Mouse (Mus musculus) MEL (cell line): Measurements from ENCODE around the gene Uvssa. TPM values are rescaled to one million over a fixed set of nuclear protein-coding genes. Genes with fewer than 3 reads are reported as not detected.
A peak's percentile ranks its signal among the peaks of the same experiment; 100 is the strongest.

ENCODE experiments used
- DNase-seq: peaks from one replicate; pipeline ENCODE4 v3.0.0; 2011; ENCODE audit warnings: low read depth, low spot score
- H3K27ac ChIP-seq: 2 replicates; pipeline ENCODE4 v1.5.1; 2012; ENCODE audit warnings: low read depth, mild to moderate bottlenecking, control low read depth, low read length, moderate library complexity; ENCODE audit not compliant: control insufficient read depth
- H3K27me3 ChIP-seq, 2 experiments: fragments of 150-350 bp in 1 of 2; sonication (generic) in 1 of 2; 2 replicates each; pipeline ENCODE4 v1.6.1; 2012; ENCODE audit warnings: low read length in 2 of 2, mild to moderate bottlenecking in 2 of 2, improper control_type of control experiment in 1 of 2, moderate library complexity in 1 of 2; ENCODE audit not compliant: insufficient read depth in 2 of 2, control insufficient read depth in 1 of 2
- H3K36me3 ChIP-seq, 2 experiments: 2 replicates each; pipeline ENCODE4 v1.6.1; 2012 to 2014; ENCODE audit warnings: low read length in 2 of 2, improper control_type of control experiment in 1 of 2, inconsistent platforms in 1 of 2, mild to moderate bottlenecking in 1 of 2; ENCODE audit not compliant: insufficient read depth in 2 of 2, control insufficient read depth in 1 of 2
- H3K4me1 ChIP-seq, 2 experiments: fragments of 150-350 bp in 1 of 2; sonication (generic) in 1 of 2; 2 replicates each; pipeline ENCODE4 v1.6.1; 2012; ENCODE audit warnings: low read length in 2 of 2, improper control_type of control experiment in 1 of 2, mild to moderate bottlenecking in 1 of 2; ENCODE audit not compliant: insufficient read depth in 2 of 2, control insufficient read depth in 1 of 2
- H3K4me3 ChIP-seq, 2 experiments: fragments of 150-350 bp in 1 of 2; sonication (generic) in 1 of 2; 2 replicates each; pipeline ENCODE4 v1.5.1; 2012; ENCODE audit warnings: low read depth in 2 of 2, low read length in 2 of 2, mild to moderate bottlenecking in 2 of 2, moderate library complexity in 2 of 2, control low read depth in 1 of 2, improper control_type of control experiment in 1 of 2; ENCODE audit not compliant: control insufficient read depth in 1 of 2, insufficient read depth in 1 of 2
- H3K79me2 ChIP-seq: 2 replicates; pipeline ENCODE4 v1.6.1; 2012; ENCODE audit warnings: mild to moderate bottlenecking, low read length, moderate library complexity; ENCODE audit not compliant: control insufficient read depth, poor library complexity, insufficient read depth
- H3K9ac ChIP-seq: 2 replicates; pipeline ENCODE4 v1.6.1; 2012; ENCODE audit warnings: low read depth, mild to moderate bottlenecking, control low read depth, low read length, moderate library complexity; ENCODE audit not compliant: control insufficient read depth, poor library complexity, severe bottlenecking
- H3K9me3 ChIP-seq: fragments of 150-350 bp; sonication (generic); replicated peaks from 2 replicates; pipeline ENCODE4 v1.6.1; 2012; ENCODE audit warnings: mild to moderate bottlenecking, low read length, improper control_type of control experiment, moderate library complexity; ENCODE audit not compliant: insufficient read depth
- CHD2 ChIP-seq: IDR thresholded peaks from 2 replicates; pipeline ENCODE4 v1.6.1; 2011; ENCODE audit warnings: low read length, improper control_type of control experiment
- CTCF ChIP-seq, 3 experiments: IDR thresholded peaks in 2 of 3; conservative IDR thresholded peaks in 1 of 3; 2 replicates each; pipeline ENCODE4 v1.5.1; 2011 to 2012; ENCODE audit warnings: low read length in 3 of 3, low read depth in 2 of 3, mild to moderate bottlenecking in 2 of 3, improper control_type of control experiment in 1 of 3, inconsistent platforms in 1 of 3, mixed read lengths in 1 of 3, moderate library complexity in 1 of 3; ENCODE audit not compliant: control insufficient read depth in 1 of 3, insufficient read depth in 1 of 3, poor library complexity in 1 of 3, severe bottlenecking in 1 of 3
- E2F4 ChIP-seq: IDR thresholded peaks from 2 replicates; pipeline ENCODE4 v1.6.1; 2011; ENCODE audit warnings: low read depth, low read length, improper control_type of control experiment, borderline replicate concordance
- GABPA ChIP-seq: IDR thresholded peaks from 2 replicates; pipeline ENCODE4 v1.6.1; 2012; ENCODE audit warnings: low read depth, mild to moderate bottlenecking, inconsistent platforms, low read length, improper control_type of control experiment, moderate library complexity
- GATA1 ChIP-seq: IDR thresholded peaks from 2 replicates; pipeline ENCODE4 v1.6.1; 2011; ENCODE audit warnings: low read depth, low read length, improper control_type of control experiment
- HCFC1 ChIP-seq: IDR thresholded peaks from 2 replicates; pipeline ENCODE4 v1.6.1; 2012; ENCODE audit warnings: low read depth, mild to moderate bottlenecking, inconsistent platforms, low read length, improper control_type of control experiment, moderate library complexity
- JUND ChIP-seq: IDR thresholded peaks from 2 replicates; pipeline ENCODE4 v1.6.1; 2011; ENCODE audit warnings: low read depth, mild to moderate bottlenecking, improper control_type of control experiment, low read length
- KAT2A ChIP-seq: conservative IDR thresholded peaks from 2 replicates; pipeline ENCODE4 v1.6.1; 2012; ENCODE audit warnings: low read depth, low read length, improper control_type of control experiment, inconsistent platforms
- MAFK ChIP-seq: IDR thresholded peaks from 2 replicates; pipeline ENCODE4 v1.6.1; 2011; ENCODE audit warnings: low read depth, mild to moderate bottlenecking, low read length, improper control_type of control experiment, borderline replicate concordance
- MAZ ChIP-seq: IDR thresholded peaks from 2 replicates; pipeline ENCODE4 v1.6.1; 2012; ENCODE audit warnings: low read depth, mild to moderate bottlenecking, inconsistent platforms, low read length, improper control_type of control experiment
- MXI1 ChIP-seq: IDR thresholded peaks from 2 replicates; pipeline ENCODE4 v1.6.1; 2011; ENCODE audit warnings: mild to moderate bottlenecking, low read depth, low read length, improper control_type of control experiment
- MYC ChIP-seq: IDR thresholded peaks from 2 replicates; pipeline ENCODE4 v1.6.1; 2011; ENCODE audit warnings: low read depth, mild to moderate bottlenecking, low read length, improper control_type of control experiment, moderate library complexity
- NRF1 ChIP-seq: IDR thresholded peaks from 2 replicates; pipeline ENCODE4 v1.6.1; 2014; ENCODE audit warnings: low read depth, mild to moderate bottlenecking, inconsistent platforms, low read length, improper control_type of control experiment, moderate library complexity; ENCODE audit not compliant: poor library complexity, insufficient read depth, severe bottlenecking
- RAD21 ChIP-seq: IDR thresholded peaks from 2 replicates; pipeline ENCODE4 v1.6.1; 2011; ENCODE audit warnings: mild to moderate bottlenecking, low read depth, low read length, improper control_type of control experiment
- RCOR1 ChIP-seq: IDR thresholded peaks from 2 replicates; pipeline ENCODE4 v1.6.1; 2012; ENCODE audit warnings: low read depth, mild to moderate bottlenecking, inconsistent platforms, low read length, improper control_type of control experiment
- SIN3A ChIP-seq: IDR thresholded peaks from 2 replicates; pipeline ENCODE4 v1.6.1; 2012; ENCODE audit warnings: low read length, improper control_type of control experiment, inconsistent platforms
- SMC3 ChIP-seq: IDR thresholded peaks from 2 replicates; pipeline ENCODE4 v1.6.1; 2011; ENCODE audit warnings: low read depth, low read length, improper control_type of control experiment
- TBP ChIP-seq: IDR thresholded peaks from 2 replicates; pipeline ENCODE4 v1.8.0; 2011; ENCODE audit warnings: low read depth, low read length, improper control_type of control experiment
- UBTF ChIP-seq: IDR thresholded peaks from 2 replicates; pipeline ENCODE4 v1.6.1; 2012; ENCODE audit warnings: low read depth, mild to moderate bottlenecking, inconsistent platforms, low read length, improper control_type of control experiment, moderate library complexity, borderline replicate concordance; ENCODE audit not compliant: insufficient read depth
- USF1 ChIP-seq: IDR thresholded peaks from 2 replicates; pipeline ENCODE4 v1.6.1; 2014; ENCODE audit warnings: low read depth, mild to moderate bottlenecking, inconsistent platforms, low read length, improper control_type of control experiment, moderate library complexity
- USF2 ChIP-seq, 2 experiments: IDR thresholded peaks; 2 replicates each; pipeline ENCODE4 v1.6.1; 2011 to 2012; ENCODE audit warnings: improper control_type of control experiment in 2 of 2, low read length in 2 of 2, borderline replicate concordance in 1 of 2, inconsistent platforms in 1 of 2, low read depth in 1 of 2, mild to moderate bottlenecking in 1 of 2; ENCODE audit not compliant: insufficient read depth in 1 of 2
- ZC3H11A ChIP-seq: IDR thresholded peaks from 2 replicates; pipeline ENCODE4 v1.6.1; 2012; ENCODE audit warnings: low read depth, mild to moderate bottlenecking, inconsistent platforms, low read length, improper control_type of control experiment
- ZKSCAN1 ChIP-seq: IDR thresholded peaks from 2 replicates; pipeline ENCODE4 v1.6.1; 2012; ENCODE audit warnings: low read depth, mild to moderate bottlenecking, inconsistent platforms, low read length, improper control_type of control experiment, moderate library complexity
- polyA plus RNA-seq, 2 experiments: library from polyadenylated mRNA; stranded (reverse) in 1 of 2; unstranded in 1 of 2; fragments of >175 nt in 1 of 2; fragments of >200 nt in 1 of 2; gene quantifications; 2 replicates each; pipeline versions ENCODE4 v1.2.1 to v1.2.4; 2012; ENCODE audit warnings: low replicate concordance in 2 of 2, low read depth in 1 of 2; ENCODE audit not compliant: insufficient read length in 2 of 2, insufficient read depth in 1 of 2, missing spikeins in 1 of 2
- total RNA-seq: library from RNA; depleted of rRNA; stranded (reverse); fragments of 300-350 nt; gene quantifications from 2 replicates; pipeline ENCODE4 v1.2.3, GENCODE M21; 2012

The Uvssa gene
- total and polyA plus RNA-seq, 3 experiments: 6.3 to 10.6 TPM; not detected in 1

DNA sequence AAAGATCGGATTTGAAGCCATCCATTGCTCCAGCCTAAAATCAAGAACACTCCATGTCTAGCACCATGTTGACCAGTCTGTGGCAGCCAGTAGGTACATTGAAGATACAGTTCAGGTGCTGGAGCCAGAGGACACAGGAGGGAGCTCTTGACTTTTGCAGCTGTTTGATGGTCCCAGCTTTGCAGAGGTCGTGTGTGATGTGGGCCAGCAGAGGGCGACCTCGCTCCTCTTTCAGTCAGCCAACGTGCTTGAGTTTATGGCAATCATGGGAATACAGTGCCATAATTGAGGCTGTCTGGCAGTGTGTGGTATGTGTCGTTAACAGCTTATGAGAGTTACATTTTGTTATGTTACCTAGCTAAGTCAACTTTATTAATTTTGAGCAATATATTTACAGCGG, 15.5 kb downstream of the Uvssa start:
- Histone ChIP-seq H3K4me1 (no peaks in the 10 kb centered on the region), H3K4me3 (no peak overlapping the region), H3K9ac (no peak overlapping the region), H3K27ac (no peak overlapping the region), H3K36me3 (no peaks in the 10 kb centered on the region; a peak in 1 of 4 replicates), H3K27me3 (no peaks in the 10 kb centered on the region), H3K9me3 (no peaks in the 10 kb centered on the region), H3K79me2 (no peaks in the 10 kb centered on the region)
- peak; percentile 85 for DNase-seq
- TF ChIP-seq UBTF: no peak
- TF ChIP-seq SIN3A: peak; percentile 36; the same call in 1 of the 2 replicates
- no peak for TF ChIP-seq E2F4
- peak; percentile 70; the same call in 1 of the 2 replicates for TF ChIP-seq MYC
- peak in 2 of 3 experiments; percentile 97 to 100 for TF ChIP-seq CTCF (IDR thresholded peaks at IDR 0.05 in 2 of 3, conservative IDR thresholded peaks at IDR 0.05 in 1 of 3; ENCODE audit: control insufficient read depth in 1 of 3, insufficient read depth in 1 of 3, low read depth in 2 of 3, low read length in 3 of 3, poor library complexity in 1 of 3, severe bottlenecking in 1 of 3)
- no peak for TF ChIP-seq ZKSCAN1
- no peak for TF ChIP-seq GABPA
- no peak for TF ChIP-seq JUND
- TF ChIP-seq ZC3H11A: peak; percentile 88
- peak; percentile 95 for TF ChIP-seq RAD21
- peak; percentile 95 for TF ChIP-seq SMC3
- no peak for TF ChIP-seq USF1
- TF ChIP-seq HCFC1: peak; percentile 44; the same call in 1 of the 2 replicates

DNA sequence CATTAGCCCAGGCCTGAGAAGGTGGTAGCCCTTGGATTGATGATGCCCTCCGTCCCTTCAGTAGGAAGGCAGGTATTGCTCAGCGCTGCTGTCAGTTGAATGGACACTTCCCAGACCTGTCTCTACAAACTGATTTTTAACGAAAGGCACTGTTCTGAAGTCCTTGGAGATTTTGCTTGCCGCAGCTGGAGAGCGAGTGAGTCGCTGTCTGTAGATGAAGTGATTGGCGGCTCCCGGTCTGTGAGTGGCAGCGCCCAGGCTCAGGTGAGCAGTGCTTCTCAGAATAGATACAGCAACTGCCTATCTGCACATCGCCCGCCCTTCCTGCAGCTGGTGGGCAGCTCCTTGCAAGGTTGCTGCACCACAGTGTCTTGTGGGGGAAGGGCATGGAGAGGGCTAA, 17.3 kb downstream of the Uvssa start:
- H3K79me2 ChIP-seq: no peaks in the 10 kb centered on the region
- DNase-seq: no peak
- no peak overlapping the region for H3K9ac ChIP-seq
- H3K27me3 ChIP-seq: no peaks in the 10 kb centered on the region
- H3K27ac ChIP-seq: no peak overlapping the region
- no peak for TF ChIP-seq HCFC1
- TF ChIP-seq NRF1: no peak
- no peak for TF ChIP-seq GABPA
- TF ChIP-seq RCOR1: no peak
- TF ChIP-seq KAT2A: no peak
- TF ChIP-seq TBP: no peak
- no peak for TF ChIP-seq MAFK
- TF ChIP-seq CHD2: no peak
- no peak for TF ChIP-seq GATA1
- no peak for TF ChIP-seq MXI1
- TF ChIP-seq MAZ: no peak
- TF ChIP-seq USF2 (IDR thresholded peaks at IDR 0.05; ENCODE audit: borderline replicate concordance in 1 of 2, insufficient read depth in 1 of 2, low read depth in 1 of 2, low read length in 2 of 2): no peak
- H3K9me3 ChIP-seq: no peaks in the 10 kb centered on the region
- no peak overlapping the region for H3K4me3 ChIP-seq
- H3K4me1 ChIP-seq: 0 out of 4 replicates have a peak, but pooled peaks cover 0 to 3% of the 10 kb centered on the region in 2 experiments
- H3K36me3 ChIP-seq: peaks cover 0 to 3% of the 10 kb centered on the region in 2 experiments; a peak in 2 of 4 replicates
